Mouse (Mus musculus) cortical plate, adult 2 months (tissue): Measurements from ENCODE around the gene Scel.

ENCODE experiments used
- CTCF ChIP-seq: fragments of 200-500 bp; IDR thresholded peaks from 2 replicates; pipeline ENCODE4 v1.5.1; 2011; ENCODE audit warnings: mild to moderate bottlenecking, control low read depth, low read length; ENCODE audit not compliant: insufficient read depth; ENCODE audit errors: extremely low read depth
- POLR2A ChIP-seq: fragments of 200-500 bp; IDR thresholded peaks from 2 replicates; pipeline ENCODE4 v1.6.1; 2011; ENCODE audit warnings: mild to moderate bottlenecking, low read length, control low read depth; ENCODE audit not compliant: insufficient read depth; ENCODE audit errors: extremely low read depth

DNA sequence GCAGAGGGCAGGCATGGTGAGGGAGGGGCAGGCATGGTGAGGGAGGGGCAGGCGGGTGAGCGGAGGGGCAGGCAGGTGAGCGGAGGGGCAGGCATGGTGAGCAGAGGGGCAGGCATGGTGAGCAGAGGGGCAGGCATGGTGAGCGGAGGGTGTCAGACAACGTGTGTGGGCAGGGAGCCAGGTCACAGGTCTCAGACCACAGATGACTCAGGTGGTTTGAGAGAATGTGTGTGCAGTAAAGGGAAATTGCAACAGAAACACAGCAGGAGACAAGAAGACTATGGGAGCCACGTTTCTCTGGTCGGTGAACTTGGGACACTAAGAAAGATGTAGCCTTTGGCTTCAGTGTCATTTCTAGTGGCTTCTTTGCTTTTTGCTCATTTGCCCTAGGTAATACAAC is 8.6 kb upstream of the Scel start:
- no peak for TF ChIP-seq CTCF
- TF ChIP-seq POLR2A = no peak
